Mouse (Mus musculus) hematopoietic multipotent progenitor cell, adult 10-12 weeks (in vitro differentiated cells): Measurements from ENCODE around the gene Olfr39. TPM values are rescaled to one million over a fixed set of nuclear protein-coding genes. Genes with fewer than 3 reads are reported as not detected.

Experiments used
- polyA plus RNA-seq: library from polyadenylated mRNA; stranded (reverse); fragments of >175 nt; gene quantifications from 2 replicates; pipeline ENCODE4 v1.2.3, GENCODE M21; 2012; ENCODE audit warnings: low replicate concordance

The Olfr39 gene
- polyA plus RNA-seq, result not detected in 2 replicates

DNA sequence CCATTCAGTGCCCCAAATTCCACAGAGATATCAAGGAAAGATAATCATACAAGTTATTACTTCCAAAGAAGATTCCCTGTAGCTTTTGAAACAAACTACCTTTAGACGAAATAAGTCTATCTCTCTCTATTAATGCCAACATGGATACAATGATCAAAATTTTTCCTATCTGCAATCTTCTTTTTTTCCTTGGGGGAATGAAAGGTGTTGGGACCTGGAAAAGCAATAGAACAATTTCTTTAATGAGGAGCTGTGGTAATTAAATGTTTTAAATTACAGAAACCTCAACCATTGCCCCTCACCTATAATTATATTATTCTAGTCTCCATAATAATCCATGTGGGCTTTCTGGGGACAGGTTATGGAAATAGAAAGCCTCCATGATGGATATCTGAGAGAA is at the start of gene Olfr39:
Gene Olfr39, plus strand, starts transcription at position 301 of the 400 bp plus-strand sequence.

DNA sequence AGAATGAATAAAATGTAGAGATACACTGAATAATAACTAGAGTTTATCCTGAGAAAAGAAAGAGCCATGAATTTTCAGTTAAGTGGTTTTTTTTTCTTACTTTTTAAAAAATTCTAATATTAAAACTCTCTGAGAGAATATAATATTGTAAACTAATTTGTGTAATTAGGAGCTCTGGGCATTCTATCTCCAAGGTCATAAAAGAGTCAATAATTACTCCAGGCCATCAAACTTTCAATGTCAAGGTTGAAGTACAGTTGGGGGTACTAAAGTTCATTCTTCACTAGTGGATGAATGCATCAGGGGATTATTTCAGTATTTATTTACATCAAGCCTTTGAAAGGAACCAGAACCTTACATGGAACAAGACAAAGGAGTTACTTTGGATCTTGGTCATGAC is 45.3 kb upstream of the Olfr39 start, which contains the start of gene Olfr872:
Gene Olfr872, plus strand, starts transcription at position 301 of the 400 bp plus-strand sequence.

DNA sequence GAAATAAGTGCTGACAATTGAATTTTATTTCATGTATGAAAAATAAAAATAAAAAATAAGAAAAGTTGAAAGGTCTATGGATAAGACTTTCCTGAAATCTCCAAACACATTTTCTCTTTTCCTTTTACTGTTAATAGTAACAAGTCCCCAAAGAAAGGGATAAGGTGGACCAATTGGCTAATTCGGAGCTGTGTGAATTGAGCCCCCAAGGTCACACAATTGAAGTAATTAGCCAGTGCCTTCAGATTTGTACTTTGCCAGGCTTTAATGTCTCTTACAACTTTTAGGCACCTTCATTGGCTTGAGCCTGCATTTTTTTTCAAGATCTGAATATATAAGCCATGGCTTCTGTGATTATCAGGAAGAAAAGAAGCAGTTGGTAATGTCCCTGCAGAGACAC is 16.1 kb downstream of the Olfr39 start, which contains the start of gene Olfr873:
Gene Olfr873, plus strand, starts transcription at position 301 of the 400 bp plus-strand sequence.

GRCm38 (mm10) chr9:20335994-20336393 is 53.8 kb downstream of the Olfr39 start, which contains the start of gene Olfr18:
TSS of gene Olfr18 (minus strand) at chr9:20336094.

Other genes with a start within 250 kb of the Olfr39 start
- gene Olfr867, start 224.8 kb upstream of the Olfr39 start, polyA plus RNA-seq, result not detected in 2 replicates
- not detected in 2 replicates for gene Olfr868, start 183.7 kb upstream of the Olfr39 start, polyA plus RNA-seq
- gene Olfr869, start 153.3 kb upstream of the Olfr39 start, polyA plus RNA-seq, result not detected in 2 replicates
- not detected in 2 replicates for gene Olfr870, start 108.3 kb upstream of the Olfr39 start, polyA plus RNA-seq
- gene Olfr871, start 70.1 kb upstream of the Olfr39 start, polyA plus RNA-seq, result not detected in 2 replicates
- not detected in 2 replicates for gene Olfr872, start 45.2 kb upstream of the Olfr39 start, polyA plus RNA-seq
- gene Olfr873, start 16.2 kb downstream of the Olfr39 start, polyA plus RNA-seq, result not detected in 2 replicates
- not detected in 2 replicates for gene Olfr18, start 53.7 kb downstream of the Olfr39 start, polyA plus RNA-seq
- 0.25 and 1.2 TPM in 2 replicates for gene Zfp560, start 102.8 kb downstream of the Olfr39 start, polyA plus RNA-seq
- gene Zfp26, start 177.8 kb downstream of the Olfr39 start, polyA plus RNA-seq, result 0.29 and 0.77 TPM in 2 replicates
- gene Zfp426, start 210.4 kb downstream of the Olfr39 start, polyA plus RNA-seq, result 6.2 and 8.7 TPM in 2 replicates
- gene Zfp266, start 239.1 kb downstream of the Olfr39 start, polyA plus RNA-seq, result 0.92 and 1.7 TPM in 2 replicates